Mouse (Mus musculus) MEL (cell line): ENCODE measurements around the gene B020004J07Rik. TPM values are rescaled to one million over a fixed set of nuclear protein-coding genes. Genes with fewer than 3 reads are reported as not detected.
"Not testable (repeated sequence)": the region's sequence is repeated elsewhere in the genome, so short reads cannot be mapped to it uniquely, and the experiment has no call there.

Experiments
- DNase-seq: peaks from one replicate; pipeline ENCODE4 v3.0.0; 2011; ENCODE audit warnings: low read depth, low spot score
- H3K27ac ChIP-seq: 2 replicates; pipeline ENCODE4 v1.5.1; 2012; ENCODE audit warnings: low read depth, mild to moderate bottlenecking, control low read depth, low read length, moderate library complexity; ENCODE audit not compliant: control insufficient read depth
- H3K27me3 ChIP-seq, 2 experiments: fragments of 150-350 bp in 1 of 2; sonication (generic) in 1 of 2; 2 replicates each; pipeline ENCODE4 v1.6.1; 2012; ENCODE audit warnings: low read length in 2 of 2, mild to moderate bottlenecking in 2 of 2, improper control_type of control experiment in 1 of 2, moderate library complexity in 1 of 2; ENCODE audit not compliant: insufficient read depth in 2 of 2, control insufficient read depth in 1 of 2
- H3K36me3 ChIP-seq, 2 experiments: 2 replicates each; pipeline ENCODE4 v1.6.1; 2012 to 2014; ENCODE audit warnings: low read length in 2 of 2, improper control_type of control experiment in 1 of 2, inconsistent platforms in 1 of 2, mild to moderate bottlenecking in 1 of 2; ENCODE audit not compliant: insufficient read depth in 2 of 2, control insufficient read depth in 1 of 2
- H3K4me1 ChIP-seq, 2 experiments: fragments of 150-350 bp in 1 of 2; sonication (generic) in 1 of 2; 2 replicates each; pipeline ENCODE4 v1.6.1; 2012; ENCODE audit warnings: low read length in 2 of 2, improper control_type of control experiment in 1 of 2, mild to moderate bottlenecking in 1 of 2; ENCODE audit not compliant: insufficient read depth in 2 of 2, control insufficient read depth in 1 of 2
- H3K4me3 ChIP-seq, 2 experiments: fragments of 150-350 bp in 1 of 2; sonication (generic) in 1 of 2; 2 replicates each; pipeline ENCODE4 v1.5.1; 2012; ENCODE audit warnings: low read depth in 2 of 2, low read length in 2 of 2, mild to moderate bottlenecking in 2 of 2, moderate library complexity in 2 of 2, control low read depth in 1 of 2, improper control_type of control experiment in 1 of 2; ENCODE audit not compliant: control insufficient read depth in 1 of 2, insufficient read depth in 1 of 2
- H3K79me2 ChIP-seq: 2 replicates; pipeline ENCODE4 v1.6.1; 2012; ENCODE audit warnings: mild to moderate bottlenecking, low read length, moderate library complexity; ENCODE audit not compliant: control insufficient read depth, poor library complexity, insufficient read depth
- H3K9ac ChIP-seq: 2 replicates; pipeline ENCODE4 v1.6.1; 2012; ENCODE audit warnings: low read depth, mild to moderate bottlenecking, control low read depth, low read length, moderate library complexity; ENCODE audit not compliant: control insufficient read depth, poor library complexity, severe bottlenecking
- H3K9me3 ChIP-seq: fragments of 150-350 bp; sonication (generic); replicated peaks from 2 replicates; pipeline ENCODE4 v1.6.1; 2012; ENCODE audit warnings: mild to moderate bottlenecking, low read length, improper control_type of control experiment, moderate library complexity; ENCODE audit not compliant: insufficient read depth
- BHLHE40 ChIP-seq: IDR thresholded peaks from 2 replicates; pipeline ENCODE4 v1.6.1; 2012; ENCODE audit warnings: low read depth, mild to moderate bottlenecking, inconsistent platforms, low read length, improper control_type of control experiment, borderline replicate concordance
- CHD1 ChIP-seq: IDR thresholded peaks from 2 replicates; pipeline ENCODE4 v1.6.1; 2012; ENCODE audit warnings: low read depth, mild to moderate bottlenecking, inconsistent platforms, low read length, improper control_type of control experiment
- CTCF ChIP-seq, 3 experiments: IDR thresholded peaks in 2 of 3; conservative IDR thresholded peaks in 1 of 3; 2 replicates each; pipeline ENCODE4 v1.5.1; 2011 to 2012; ENCODE audit warnings: low read length in 3 of 3, low read depth in 2 of 3, mild to moderate bottlenecking in 2 of 3, improper control_type of control experiment in 1 of 3, inconsistent platforms in 1 of 3, mixed read lengths in 1 of 3, moderate library complexity in 1 of 3; ENCODE audit not compliant: control insufficient read depth in 1 of 3, insufficient read depth in 1 of 3, poor library complexity in 1 of 3, severe bottlenecking in 1 of 3
- EP300 ChIP-seq, 2 experiments: IDR thresholded peaks; 2 replicates each; pipeline ENCODE4 v1.6.1; 2011; ENCODE audit warnings: improper control_type of control experiment in 2 of 2, low read length in 2 of 2, low read depth in 1 of 2, mild to moderate bottlenecking in 1 of 2
- GATA1 ChIP-seq: IDR thresholded peaks from 2 replicates; pipeline ENCODE4 v1.6.1; 2011; ENCODE audit warnings: low read depth, low read length, improper control_type of control experiment
- HCFC1 ChIP-seq: IDR thresholded peaks from 2 replicates; pipeline ENCODE4 v1.6.1; 2012; ENCODE audit warnings: low read depth, mild to moderate bottlenecking, inconsistent platforms, low read length, improper control_type of control experiment, moderate library complexity
- JUND ChIP-seq: IDR thresholded peaks from 2 replicates; pipeline ENCODE4 v1.6.1; 2011; ENCODE audit warnings: low read depth, mild to moderate bottlenecking, improper control_type of control experiment, low read length
- MAX ChIP-seq: IDR thresholded peaks from 2 replicates; pipeline ENCODE4 v1.6.1; 2011; ENCODE audit warnings: low read length, improper control_type of control experiment
- MAZ ChIP-seq: IDR thresholded peaks from 2 replicates; pipeline ENCODE4 v1.6.1; 2012; ENCODE audit warnings: low read depth, mild to moderate bottlenecking, inconsistent platforms, low read length, improper control_type of control experiment
- MEF2A ChIP-seq: IDR thresholded peaks from 2 replicates; pipeline ENCODE4 v1.6.1; 2014; ENCODE audit warnings: low read depth, mild to moderate bottlenecking, inconsistent platforms, low read length, improper control_type of control experiment; ENCODE audit not compliant: poor library complexity, insufficient replicate concordance, severe bottlenecking; ENCODE audit errors: extremely low read depth
- MXI1 ChIP-seq: IDR thresholded peaks from 2 replicates; pipeline ENCODE4 v1.6.1; 2011; ENCODE audit warnings: mild to moderate bottlenecking, low read depth, low read length, improper control_type of control experiment
- MYC ChIP-seq: IDR thresholded peaks from 2 replicates; pipeline ENCODE4 v1.6.1; 2011; ENCODE audit warnings: low read depth, mild to moderate bottlenecking, low read length, improper control_type of control experiment, moderate library complexity
- NRF1 ChIP-seq: IDR thresholded peaks from 2 replicates; pipeline ENCODE4 v1.6.1; 2014; ENCODE audit warnings: low read depth, mild to moderate bottlenecking, inconsistent platforms, low read length, improper control_type of control experiment, moderate library complexity; ENCODE audit not compliant: poor library complexity, insufficient read depth, severe bottlenecking
- POLR2A ChIP-seq, 2 experiments: IDR thresholded peaks; 2 replicates each; pipeline ENCODE4 v1.6.1; 2011 to 2012; ENCODE audit warnings: low read length in 2 of 2, mild to moderate bottlenecking in 2 of 2, control low read depth in 1 of 2, improper control_type of control experiment in 1 of 2, low read depth in 1 of 2, moderate library complexity in 1 of 2; ENCODE audit not compliant: control insufficient read depth in 1 of 2, insufficient read depth in 1 of 2, poor library complexity in 1 of 2
- POLR2AphosphoS5 ChIP-seq: IDR thresholded peaks from 2 replicates; pipeline ENCODE4 v1.6.1; 2012; ENCODE audit warnings: low read depth, borderline replicate concordance, mild to moderate bottlenecking, inconsistent platforms, low read length, moderate library complexity, mixed read lengths
- RAD21 ChIP-seq: IDR thresholded peaks from 2 replicates; pipeline ENCODE4 v1.6.1; 2011; ENCODE audit warnings: mild to moderate bottlenecking, low read depth, low read length, improper control_type of control experiment
- RCOR1 ChIP-seq: IDR thresholded peaks from 2 replicates; pipeline ENCODE4 v1.6.1; 2012; ENCODE audit warnings: low read depth, mild to moderate bottlenecking, inconsistent platforms, low read length, improper control_type of control experiment
- SIN3A ChIP-seq: IDR thresholded peaks from 2 replicates; pipeline ENCODE4 v1.6.1; 2012; ENCODE audit warnings: low read length, improper control_type of control experiment, inconsistent platforms
- USF2 ChIP-seq, 2 experiments: IDR thresholded peaks; 2 replicates each; pipeline ENCODE4 v1.6.1; 2011 to 2012; ENCODE audit warnings: improper control_type of control experiment in 2 of 2, low read length in 2 of 2, borderline replicate concordance in 1 of 2, inconsistent platforms in 1 of 2, low read depth in 1 of 2, mild to moderate bottlenecking in 1 of 2; ENCODE audit not compliant: insufficient read depth in 1 of 2
- ZC3H11A ChIP-seq: IDR thresholded peaks from 2 replicates; pipeline ENCODE4 v1.6.1; 2012; ENCODE audit warnings: low read depth, mild to moderate bottlenecking, inconsistent platforms, low read length, improper control_type of control experiment
- polyA plus RNA-seq, 2 experiments: library from polyadenylated mRNA; stranded (reverse) in 1 of 2; unstranded in 1 of 2; fragments of >175 nt in 1 of 2; fragments of >200 nt in 1 of 2; gene quantifications; 2 replicates each; pipeline versions ENCODE4 v1.2.1 to v1.2.4; 2012; ENCODE audit warnings: low replicate concordance in 2 of 2, low read depth in 1 of 2; ENCODE audit not compliant: insufficient read length in 2 of 2, insufficient read depth in 1 of 2, missing spikeins in 1 of 2
- total RNA-seq: library from RNA; depleted of rRNA; stranded (reverse); fragments of 300-350 nt; gene quantifications from 2 replicates; pipeline ENCODE4 v1.2.3, GENCODE M21; 2012

B020004J07Rik gene
- total and polyA plus RNA-seq, 3 experiments, result not detected

GRCm38 (mm10) chr4:101872031-101872430 is 28.2 kb upstream of the B020004J07Rik start:
- not testable (repeated sequence) for H3K27me3 ChIP-seq, H3K9me3 ChIP-seq, H3K36me3 ChIP-seq, H3K4me3 ChIP-seq, H3K4me1 ChIP-seq, DNase-seq, H3K27ac ChIP-seq, H3K79me2 ChIP-seq, H3K9ac ChIP-seq

- H3K27ac ChIP-seq, result no peak overlapping the region
- H3K36me3 ChIP-seq, result no peaks in the 10 kb centered on the region
- no peaks in the 10 kb centered on the region for H3K9me3 ChIP-seq
- H3K4me3 ChIP-seq, result no peak overlapping the region
- no peaks in the 10 kb centered on the region for H3K79me2 ChIP-seq
- no peaks in the 10 kb centered on the region for H3K27me3 ChIP-seq
- TF ChIP-seq POLR2AphosphoS5 (no peak), CTCF (IDR thresholded peaks at IDR 0.05 in 2 of 3, conservative IDR thresholded peaks at IDR 0.05 in 1 of 3; ENCODE audit: control insufficient read depth in 1 of 3, insufficient read depth in 1 of 3, low read depth in 2 of 3, low read length in 3 of 3, poor library complexity in 1 of 3, severe bottlenecking in 1 of 3) (no peak), BHLHE40 (no peak), MAZ (no peak), EP300 (IDR thresholded peaks at IDR 0.05; ENCODE audit: low read depth in 1 of 2, low read length in 2 of 2) (no peak), CHD1 (no peak), SIN3A (no peak), JUND (no peak), MEF2A (no peak), GATA1 (no peak), RCOR1 (no peak), MXI1 (no peak), MAX (no peak), POLR2A (IDR thresholded peaks at IDR 0.05; ENCODE audit: control insufficient read depth in 1 of 2, insufficient read depth in 1 of 2, low read depth in 1 of 2, low read length in 2 of 2, poor library complexity in 1 of 2) (no peak), NRF1 (no peak), RAD21 (no peak), HCFC1 (no peak), ZC3H11A (no peak), USF2 (IDR thresholded peaks at IDR 0.05; ENCODE audit: borderline replicate concordance in 1 of 2, insufficient read depth in 1 of 2, low read depth in 1 of 2, low read length in 2 of 2) (no peak), MYC (no peak)
- H3K9ac ChIP-seq, result no peak overlapping the region
- H3K4me1 ChIP-seq, result no peaks in the 10 kb centered on the region
- DNase-seq, result no peak
Measured at GRCm38 (mm10) chr4:101862289-101862688, 18.5 kb upstream of the B020004J07Rik start.
